Mouse (Mus musculus) myocyte (in vitro differentiated cells): ENCODE measurements around the gene Dop1a. TPM values are rescaled to one million over a fixed set of nuclear protein-coding genes. Genes with fewer than 3 reads are reported as not detected.

Experiments
- H3K27me3 ChIP-seq: one replicate; pipeline ENCODE4 v1.6.1; 2011; ENCODE audit not compliant: control insufficient read depth, insufficient read depth, insufficient read length
- H3K36me3 ChIP-seq: one replicate; pipeline ENCODE4 v1.6.1; 2011; ENCODE audit not compliant: control insufficient read depth, insufficient read depth
- H3K4me2 ChIP-seq: one replicate; pipeline ENCODE4 v1.6.1; 2011; ENCODE audit warnings: low read depth, control low read depth
- H3K4me3 ChIP-seq: one replicate; pipeline ENCODE4 v1.5.1; 2011; ENCODE audit warnings: mild to moderate bottlenecking, control low read depth, moderate library complexity
- H3K79me2 ChIP-seq: one replicate; pipeline ENCODE4 v1.6.1; 2011; ENCODE audit not compliant: control insufficient read depth, insufficient read depth
- H3ac ChIP-seq: one replicate; pipeline ENCODE4 v1.6.1; 2011; ENCODE audit not compliant: control insufficient read depth, insufficient read length
- CEBPB ChIP-seq: IDR thresholded peaks from 2 replicates; pipeline ENCODE4 v1.6.1; 2011; ENCODE audit warnings: mild to moderate bottlenecking, moderate library complexity; ENCODE audit not compliant: poor library complexity, insufficient read depth, severe bottlenecking
- E2F4 ChIP-seq: IDR thresholded peaks from one replicate; pipeline ENCODE4 v1.6.1; 2011; ENCODE audit warnings: mild to moderate bottlenecking, control low read depth, moderate library complexity; ENCODE audit not compliant: insufficient read depth
- MAX ChIP-seq: IDR thresholded peaks from one replicate; pipeline ENCODE4 v1.6.1; 2011; ENCODE audit warnings: low read depth, mild to moderate bottlenecking, control low read depth
- MYOD1 ChIP-seq, 3 experiments: IDR thresholded peaks; one replicate each; pipeline ENCODE4 v1.6.1; 2011; ENCODE audit warnings: control low read depth in 2 of 3, low read depth in 2 of 3, mild to moderate bottlenecking in 2 of 3, moderate library complexity in 1 of 3; ENCODE audit not compliant: insufficient read length in 2 of 3, control insufficient read depth in 1 of 3
- MYOG ChIP-seq, 3 experiments: IDR thresholded peaks; one replicate each; pipeline ENCODE4 v1.6.1; 2011; ENCODE audit warnings: control low read depth in 2 of 3, low read depth in 2 of 3, mild to moderate bottlenecking in 2 of 3; ENCODE audit not compliant: insufficient read length in 2 of 3, control insufficient read depth in 1 of 3, insufficient read depth in 1 of 3
- POLR2A ChIP-seq: IDR thresholded peaks from one replicate; pipeline ENCODE4 v1.6.1; 2011; ENCODE audit warnings: low read depth, mild to moderate bottlenecking, control low read depth, moderate library complexity; ENCODE audit not compliant: insufficient read length
- POLR2AphosphoS2 ChIP-seq: IDR thresholded peaks from one replicate; pipeline ENCODE4 v1.6.1; 2011; ENCODE audit warnings: low read depth, control low read depth; ENCODE audit not compliant: insufficient read length
- REST ChIP-seq: IDR thresholded peaks from one replicate; pipeline ENCODE4 v1.6.1; 2011; ENCODE audit warnings: mild to moderate bottlenecking, control low read depth, moderate library complexity; ENCODE audit not compliant: insufficient read depth, insufficient read length
- SRF ChIP-seq: IDR thresholded peaks from one replicate; pipeline ENCODE4 v1.6.1; 2011; ENCODE audit warnings: low read depth; ENCODE audit not compliant: control insufficient read depth, insufficient read length
- TCF12 ChIP-seq: IDR thresholded peaks from one replicate; pipeline ENCODE4 v1.6.1; 2011; ENCODE audit warnings: mild to moderate bottlenecking, control low read depth; ENCODE audit not compliant: poor library complexity, insufficient read depth, severe bottlenecking
- TCF3 ChIP-seq: IDR thresholded peaks from one replicate; pipeline ENCODE4 v1.6.1; 2011; ENCODE audit warnings: low read depth, control low read depth; ENCODE audit not compliant: insufficient read length
- USF1 ChIP-seq: IDR thresholded peaks from one replicate; pipeline ENCODE4 v1.6.1; 2011; ENCODE audit warnings: low read depth, mild to moderate bottlenecking, control low read depth, moderate library complexity
- polyA plus RNA-seq: library from polyadenylated mRNA; unstranded; fragments of >200 nt; fragmentation: generic; extraction: Trizol; gene quantifications from one replicate; pipeline ENCODE4 v1.2.1, GENCODE M21; 2012; ENCODE audit warnings: missing spikeins

Gene Dop1a
- polyA plus RNA-seq, 1 experiment = 3.1 TPM

GRCm38 (mm10) chr9:86436608-86437007 is 30.3 kb upstream of the Dop1a start:
- Histone ChIP-seq H3K36me3 (no peaks in the 10 kb centered on the region), H3K4me2 (no peak overlapping the region)

DNA sequence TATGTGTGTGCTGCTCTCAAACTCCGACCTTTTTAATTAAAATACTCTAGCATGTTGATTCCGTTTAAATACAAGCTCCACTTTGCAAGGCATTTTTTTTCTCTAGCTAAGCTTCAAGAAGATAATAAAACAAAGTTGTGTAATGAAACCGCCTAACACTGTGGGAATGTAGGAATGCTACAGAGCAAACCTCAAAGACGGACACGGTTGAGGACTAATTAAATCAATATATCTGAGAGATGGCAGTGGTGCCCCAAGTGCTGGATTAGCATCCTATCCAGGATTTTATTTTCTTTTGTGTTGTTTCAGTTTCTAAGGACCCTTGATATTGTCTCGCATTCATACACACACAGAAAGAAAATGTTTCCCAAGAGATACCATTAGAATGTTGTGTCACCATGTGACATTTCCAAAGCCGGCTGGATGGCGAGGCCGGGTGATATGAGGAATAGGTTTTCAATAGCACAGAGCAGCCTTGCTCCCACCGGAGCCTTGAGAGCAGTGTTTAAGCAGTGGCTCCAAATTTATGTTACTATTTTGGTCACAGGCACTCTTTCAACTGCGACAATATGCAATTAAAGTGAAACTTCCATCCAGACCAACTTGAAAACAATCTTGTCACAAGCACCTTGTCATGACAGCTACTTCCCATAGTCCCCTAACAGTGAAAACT is 28.5 kb upstream of the Dop1a start:
- Histone ChIP-seq H3K27me3 (no peaks in the 10 kb centered on the region), H3ac (no peak overlapping the region), H3K4me2 (no peak overlapping the region), H3K79me2 (no peaks in the 10 kb centered on the region), H3K4me3 (no peak overlapping the region), H3K36me3 (no peaks in the 10 kb centered on the region)
- TF ChIP-seq USF1 = no peak
- no peak for TF ChIP-seq MYOD1 (IDR thresholded peaks at IDR 0.05; ENCODE audit: control insufficient read depth in 1 of 3, insufficient read length in 2 of 3, low read depth in 2 of 3)
- no peak for TF ChIP-seq TCF12
- no peak for TF ChIP-seq REST
- no peak for TF ChIP-seq SRF
- no peak for TF ChIP-seq MAX
- TF ChIP-seq POLR2A = no peak

More at GRCm38 (mm10) chr9:86436608-86437007, 30.3 kb upstream of the Dop1a start:
- Histone ChIP-seq H3K79me2 (no peaks in the 10 kb centered on the region), H3K27me3 (no peaks in the 10 kb centered on the region), H3ac (no peak overlapping the region), H3K4me3 (no peak overlapping the region)
- TF ChIP-seq MYOD1 (IDR thresholded peaks at IDR 0.05; ENCODE audit: control insufficient read depth in 1 of 3, insufficient read length in 2 of 3, low read depth in 2 of 3) = peak in 2 of 3 experiments; percentile 21 to 79
- TF ChIP-seq SRF = no peak
- peak in 1 of 3 experiments; percentile 12 for TF ChIP-seq MYOG (IDR thresholded peaks at IDR 0.05; ENCODE audit: control insufficient read depth in 1 of 3, insufficient read depth in 1 of 3, insufficient read length in 2 of 3, low read depth in 2 of 3)

DNA sequence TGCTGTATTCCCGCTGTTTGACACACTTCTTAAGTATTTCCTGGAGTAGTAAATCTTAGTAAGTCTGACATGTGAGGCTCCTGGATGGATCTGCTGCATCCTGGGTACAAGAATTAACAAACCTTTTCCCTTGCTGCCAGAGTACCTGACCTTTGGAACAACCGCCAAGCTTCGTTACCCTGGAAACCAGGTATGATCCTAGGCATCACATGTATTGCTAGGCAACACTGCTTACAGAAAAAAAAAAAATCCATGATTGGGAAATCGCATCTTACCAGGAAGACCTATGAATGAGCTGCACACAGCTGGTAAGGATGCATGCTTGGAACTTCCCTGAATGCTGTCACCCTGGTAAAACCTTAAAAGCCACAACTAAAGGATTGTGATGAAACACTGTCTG is 24.7 kb upstream of the Dop1a start:
- H3K79me2 ChIP-seq = no peaks in the 10 kb centered on the region
- no peak overlapping the region for H3K4me2 ChIP-seq
- no peaks in the 10 kb centered on the region for H3K27me3 ChIP-seq
- no peak overlapping the region for H3K4me3 ChIP-seq
- H3K36me3 ChIP-seq = no peaks in the 10 kb centered on the region
- no peak for TF ChIP-seq POLR2AphosphoS2
- no peak for TF ChIP-seq TCF3
- no peak for TF ChIP-seq CEBPB
- TF ChIP-seq MYOG (IDR thresholded peaks at IDR 0.05; ENCODE audit: control insufficient read depth in 1 of 3, insufficient read depth in 1 of 3, insufficient read length in 2 of 3, low read depth in 2 of 3) = no peak
- TF ChIP-seq SRF = no peak
- TF ChIP-seq USF1 = no peak
- TF ChIP-seq E2F4 = no peak
- no peak for TF ChIP-seq MAX
- no peak for TF ChIP-seq REST
- no peak for TF ChIP-seq POLR2A
- no peak for TF ChIP-seq TCF12
- no peak for TF ChIP-seq MYOD1 (IDR thresholded peaks at IDR 0.05; ENCODE audit: control insufficient read depth in 1 of 3, insufficient read length in 2 of 3, low read depth in 2 of 3)
- H3ac ChIP-seq = no peak overlapping the region

DNA sequence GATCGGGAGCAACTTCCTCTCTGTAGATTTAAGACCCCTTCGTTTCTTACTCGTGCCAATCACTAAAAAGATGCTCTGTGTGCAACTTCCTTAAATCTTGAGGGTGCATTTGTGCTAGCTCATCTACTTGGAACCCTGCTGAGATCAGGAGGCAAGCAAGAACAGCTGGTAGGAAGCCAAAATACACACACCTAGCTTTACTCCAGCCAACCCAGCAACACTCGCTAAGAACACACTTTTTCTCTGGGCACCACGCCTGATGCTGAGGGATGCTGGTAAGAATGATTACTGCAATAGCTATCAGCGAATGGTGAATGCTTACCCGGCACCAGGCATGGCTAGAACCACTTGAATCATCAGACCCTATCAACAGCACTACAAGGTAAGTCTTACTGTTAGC is 20.1 kb upstream of the Dop1a start:
- Histone ChIP-seq H3ac (no peak overlapping the region), H3K4me3 (no peak overlapping the region), H3K4me2 (no peak overlapping the region), H3K36me3 (no peaks in the 10 kb centered on the region), H3K79me2 (no peaks in the 10 kb centered on the region), H3K27me3 (no peaks in the 10 kb centered on the region)
- TF ChIP-seq POLR2AphosphoS2 (no peak), CEBPB (no peak), POLR2A (no peak), TCF12 (no peak), REST (no peak), TCF3 (no peak), SRF (no peak), MAX (no peak)

- H3K36me3 ChIP-seq = no peaks in the 10 kb centered on the region
- no peak overlapping the region for H3K4me2 ChIP-seq
- no peak overlapping the region for H3K4me3 ChIP-seq
- H3K79me2 ChIP-seq = no peaks in the 10 kb centered on the region
- H3ac ChIP-seq = no peak overlapping the region
- TF ChIP-seq MYOG (IDR thresholded peaks at IDR 0.05; ENCODE audit: control insufficient read depth in 1 of 3, insufficient read depth in 1 of 3, insufficient read length in 2 of 3, low read depth in 2 of 3) (no peak), TCF12 (no peak), POLR2A (no peak), SRF (no peak), MAX (no peak)
- no peaks in the 10 kb centered on the region for H3K27me3 ChIP-seq
Measured at GRCm38 (mm10) chr9:86447431-86447830, 19.5 kb upstream of the Dop1a start.
